Mouse (Mus musculus) testis, adult 2 months (tissue): ENCODE measurements around the gene Igfals. TPM values are rescaled to one million over a fixed set of nuclear protein-coding genes. Genes with fewer than 3 reads are reported as not detected.

Experiments
- H3K27ac ChIP-seq: fragments of 200-500 bp; 2 replicates; pipeline ENCODE4 v1.5.1; 2012; ENCODE audit warnings: low read depth, low read length; ENCODE audit not compliant: control insufficient read depth, insufficient read depth
- H3K27me3 ChIP-seq: fragments of 200-500 bp; 2 replicates; pipeline ENCODE4 v1.6.1; 2012; ENCODE audit warnings: mild to moderate bottlenecking, low read length, moderate library complexity; ENCODE audit not compliant: control insufficient read depth, insufficient read depth
- H3K36me3 ChIP-seq: fragments of 200-500 bp; 2 replicates; pipeline ENCODE4 v1.6.1; 2012; ENCODE audit warnings: mild to moderate bottlenecking, low read length; ENCODE audit not compliant: control insufficient read depth, insufficient read depth
- H3K4me1 ChIP-seq: fragments of 200-500 bp; 2 replicates; pipeline ENCODE4 v1.6.1; 2012; ENCODE audit warnings: low read length; ENCODE audit not compliant: control insufficient read depth, insufficient read depth
- H3K4me3 ChIP-seq: fragments of 200-500 bp; 2 replicates; pipeline ENCODE4 v1.5.1; 2012; ENCODE audit warnings: low read depth, mild to moderate bottlenecking, low read length, moderate library complexity, mixed read lengths; ENCODE audit not compliant: control insufficient read depth
- CTCF ChIP-seq: fragments of 200-500 bp; IDR thresholded peaks from 2 replicates; pipeline ENCODE4 v1.5.1; 2012; ENCODE audit warnings: low read depth, mild to moderate bottlenecking, inconsistent platforms, low read length, moderate library complexity; ENCODE audit not compliant: control insufficient read depth, insufficient read depth, insufficient replicate concordance
- POLR2A ChIP-seq: fragments of 200-500 bp; IDR thresholded peaks from 2 replicates; pipeline ENCODE4 v1.6.1; 2012; ENCODE audit warnings: low read depth, mild to moderate bottlenecking, inconsistent platforms, low read length, moderate library complexity; ENCODE audit not compliant: control insufficient read depth
- polyA plus RNA-seq: library from polyadenylated mRNA; depleted of rRNA; stranded (reverse); fragments of >200 nt; gene quantifications from 2 replicates; pipeline ENCODE4 v1.2.3, GENCODE M21; 2012; rRNA removed

Igfals gene
- polyA plus RNA-seq, 1 experiment = 4.2 TPM

DNA sequence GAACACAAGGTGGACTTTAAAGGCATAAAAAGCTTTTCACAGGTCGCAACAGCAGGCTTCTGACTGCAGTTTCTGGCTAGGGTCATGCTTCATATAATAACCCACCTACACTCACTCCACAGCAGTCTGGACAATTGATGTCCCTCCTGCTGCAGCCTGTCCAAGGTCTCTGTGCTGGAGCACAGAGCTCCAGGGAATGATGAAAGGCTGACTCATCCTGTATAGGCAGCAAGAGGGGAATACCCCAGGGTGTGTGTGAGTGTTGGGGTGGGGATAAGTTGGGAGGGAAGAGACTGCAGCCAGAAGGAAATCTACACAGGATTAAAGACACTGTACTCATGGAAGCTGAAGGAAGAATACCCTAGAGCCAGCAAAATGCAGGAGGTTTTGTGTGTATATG lies 63.7 kb downstream of the Igfals start:
- TF ChIP-seq POLR2A (no peak), CTCF (no peak)
- H3K27me3 ChIP-seq = no peaks in the 10 kb centered on the region
- H3K27ac ChIP-seq = no peak overlapping the region
- no peaks in the 10 kb centered on the region; the same call in 1 of the 2 replicates for H3K36me3 ChIP-seq
- no peak overlapping the region for H3K4me3 ChIP-seq
- H3K4me1 ChIP-seq = no peaks in the 10 kb centered on the region; the same call in 1 of the 2 replicates

Other genes with a start within 250 kb of the Igfals start
- gene Tsc2, start 233.4 kb upstream of the Igfals start, polyA plus RNA-seq = 37.8 and 41.6 TPM in 2 replicates
- gene Nthl1, start 233.3 kb upstream of the Igfals start, polyA plus RNA-seq = 3.2 and 3.7 TPM in 2 replicates
- gene Slc9a3r2, start 215.7 kb upstream of the Igfals start, polyA plus RNA-seq = 3.3 and 3.9 TPM in 2 replicates
- 0.19 TPM in 1 of 2 replicates, not detected in the other for gene Npw, start 207.5 kb upstream of the Igfals start, polyA plus RNA-seq
- gene Zfp598, start 196.3 kb upstream of the Igfals start, polyA plus RNA-seq = 45.4 and 50.0 TPM in 2 replicates
- gene Syngr3, start 176.0 kb upstream of the Igfals start, polyA plus RNA-seq = 0.20 and 0.30 TPM in 2 replicates
- gene Gfer, start 169.8 kb upstream of the Igfals start, polyA plus RNA-seq = 144 and 150 TPM in 2 replicates
- gene Noxo1, start 169.8 kb upstream of the Igfals start, polyA plus RNA-seq = 62.1 and 63.2 TPM in 2 replicates
- 85.4 and 89.5 TPM in 2 replicates for gene Tbl3, start 158.3 kb upstream of the Igfals start, polyA plus RNA-seq
- 1,124 and 1,208 TPM in 2 replicates for gene Rnf151, start 147.9 kb upstream of the Igfals start, polyA plus RNA-seq
- gene Rps2, start 147.9 kb upstream of the Igfals start, polyA plus RNA-seq = 515 and 558 TPM in 2 replicates
- gene Ndufb10, start 141.5 kb upstream of the Igfals start, polyA plus RNA-seq = 198 and 211 TPM in 2 replicates
- 0.21 and 1.4 TPM in 2 replicates for gene Rpl3l, start 138.2 kb upstream of the Igfals start, polyA plus RNA-seq
- 9.3 and 13.8 TPM in 2 replicates for gene Msrb1, start 129.4 kb upstream of the Igfals start, polyA plus RNA-seq
- gene Hs3st6, start 113.0 kb upstream of the Igfals start, polyA plus RNA-seq = 0.73 and 0.89 TPM in 2 replicates
- gene Meiob, start 61.7 kb upstream of the Igfals start, polyA plus RNA-seq = 3.4 and 4.7 TPM in 2 replicates
- 529 and 573 TPM in 2 replicates for gene Hagh, start 25.9 kb upstream of the Igfals start, polyA plus RNA-seq
- 12.6 and 16.6 TPM in 2 replicates for gene Fahd1, start 15.6 kb upstream of the Igfals start, polyA plus RNA-seq
- 125 and 131 TPM in 2 replicates for gene Nubp2, start 20.4 kb downstream of the Igfals start, polyA plus RNA-seq
- 161 and 177 TPM in 2 replicates for gene Spsb3, start 20.6 kb downstream of the Igfals start, polyA plus RNA-seq
- gene Eme2, start 29.1 kb downstream of the Igfals start, polyA plus RNA-seq = 28.0 and 31.2 TPM in 2 replicates
- 45.9 and 56.7 TPM in 2 replicates for gene Mrps34, start 29.1 kb downstream of the Igfals start, polyA plus RNA-seq
- gene Nme3, start 30.5 kb downstream of the Igfals start, polyA plus RNA-seq = 9.3 and 15.5 TPM in 2 replicates
- 60.2 and 62.6 TPM in 2 replicates for gene Mapk8ip3, start 71.0 kb downstream of the Igfals start, polyA plus RNA-seq
- 5.4 and 6.5 TPM in 2 replicates for gene Jpt2, start 94.7 kb downstream of the Igfals start, polyA plus RNA-seq
- gene Cramp1l, start 149.8 kb downstream of the Igfals start, polyA plus RNA-seq = 26.5 and 27.6 TPM in 2 replicates
- gene Ift140, start 150.1 kb downstream of the Igfals start, polyA plus RNA-seq = 130 and 146 TPM in 2 replicates
- gene Tmem204, start 217.6 kb downstream of the Igfals start, polyA plus RNA-seq = 4.1 and 5.2 TPM in 2 replicates
- 5.4 and 7.0 TPM in 2 replicates for gene Telo2, start 250.0 kb downstream of the Igfals start, polyA plus RNA-seq